Mouse (Mus musculus) brain, embryonic 14.5 days (tissue): ENCODE measurements around the gene Ddx10. TPM values are rescaled to one million over a fixed set of nuclear protein-coding genes. Genes with fewer than 3 reads are reported as not detected.
A peak's percentile ranks its signal among the peaks of the same experiment; 100 is the strongest.
"Not testable (repeated sequence)": the region's sequence is repeated elsewhere in the genome, so short reads cannot be mapped to it uniquely, and the experiment has no call there.

Experiments used
- DNase-seq: peaks from one replicate; pipeline ENCODE4 v3.0.0-alpha.2; 2011; ENCODE audit warnings: low read depth
- CTCF ChIP-seq: fragments of 200-500 bp; IDR thresholded peaks from 2 replicates; pipeline ENCODE4 v1.5.1; 2012; ENCODE audit warnings: inconsistent platforms, mild to moderate bottlenecking, moderate library complexity, borderline replicate concordance; ENCODE audit not compliant: insufficient read depth, insufficient read length; ENCODE audit errors: extremely low read depth
- POLR2A ChIP-seq: fragments of 200-500 bp; IDR thresholded peaks from 2 replicates; pipeline ENCODE4 v1.6.1; 2012; ENCODE audit warnings: mild to moderate bottlenecking, inconsistent platforms, borderline replicate concordance; ENCODE audit not compliant: poor library complexity, insufficient read depth, insufficient read length, severe bottlenecking; ENCODE audit errors: extremely low read depth
- polyA plus RNA-seq: library from polyadenylated mRNA; depleted of rRNA; stranded (reverse); fragments of >200 nt; gene quantifications from 2 replicates; pipeline ENCODE4 v1.2.3, GENCODE M21; 2012

Ddx10 gene
- polyA plus RNA-seq, 1 experiment: 12.8 TPM

GRCm38 (mm10) chr9:53265589-53265988, 17.7 kb upstream of the Ddx10 start:
- DNase-seq: no peak
- TF ChIP-seq POLR2A: no peak
- no peak for TF ChIP-seq CTCF

- peak; percentile 31 for DNase-seq
- TF ChIP-seq POLR2A (no peak), CTCF (no peak)
These were observed 16.5 kb upstream of the Ddx10 start for GRCm38 (mm10) chr9:53264387-53264786.

- DNase-seq: no peak
- TF ChIP-seq POLR2A: no peak
- TF ChIP-seq CTCF: no peak
These were observed 10.3 kb upstream of the Ddx10 start for GRCm38 (mm10) chr9:53258199-53258598.

GRCm38 (mm10) chr9:53257772-53258171, 9.9 kb upstream of the Ddx10 start:
- no peak for DNase-seq
- no peak for TF ChIP-seq CTCF
- no peak for TF ChIP-seq POLR2A

GRCm38 (mm10) chr9:53256690-53257305, 8.9 kb upstream of the Ddx10 start:
- no peak for TF ChIP-seq CTCF
- TF ChIP-seq POLR2A: no peak

GRCm38 (mm10) chr9:53254368-53254767, 6.5 kb upstream of the Ddx10 start:
- peak; percentile 88 for DNase-seq
- TF ChIP-seq CTCF (peak; percentile 82; the same call in 1 of the 2 replicates), POLR2A (no peak)

More at GRCm38 (mm10) chr9:53256690-53257305, 8.9 kb upstream of the Ddx10 start:
- no peak for DNase-seq

- no peak for DNase-seq
- TF ChIP-seq POLR2A: no peak
- TF ChIP-seq CTCF: no peak
These were observed 337 bp downstream of the Ddx10 start for GRCm38 (mm10) chr9:53247516-53247915.

GRCm38 (mm10) chr9:53218181-53218580, 29.7 kb downstream of the Ddx10 start:
- no peak for TF ChIP-seq CTCF
- no peak for TF ChIP-seq POLR2A
- DNase-seq: peak; percentile 68

GRCm38 (mm10) chr9:53208283-53208682, 39.6 kb downstream of the Ddx10 start:
- no peak for TF ChIP-seq CTCF
- TF ChIP-seq POLR2A: no peak
- no peak for DNase-seq

- TF ChIP-seq POLR2A (no peak), CTCF (no peak)
- DNase-seq: no peak
These were observed 73.3 kb downstream of the Ddx10 start for GRCm38 (mm10) chr9:53174590-53174989.

GRCm38 (mm10) chr9:53173258-53173657, 74.6 kb downstream of the Ddx10 start:
- TF ChIP-seq POLR2A: no peak
- TF ChIP-seq CTCF: peak; percentile 32; the same call in 1 of the 2 replicates
- peak; percentile 40 for DNase-seq

GRCm38 (mm10) chr9:53144266-53144665, 103.6 kb downstream of the Ddx10 start:
- no peak for TF ChIP-seq POLR2A
- peak; percentile 74; the same call in 1 of the 2 replicates for TF ChIP-seq CTCF
- peak; percentile 73 for DNase-seq

GRCm38 (mm10) chr9:53143508-53143907, 104.3 kb downstream of the Ddx10 start:
- no peak for DNase-seq
- TF ChIP-seq CTCF (no peak), POLR2A (no peak)

- not testable (repeated sequence) for DNase-seq
These were observed 105.4 kb downstream of the Ddx10 start for GRCm38 (mm10) chr9:53142424-53142823.
